Mouse (Mus musculus) midbrain, embryonic 11.5 days (tissue): ENCODE measurements at regions not wholly inside any gene's neighbourhood (a gene's known extent, or its start where the extent isn't known, plus 50 kb on each side); places are given as distances from the start of the nearest gene placed in this dataset.

Experiments used
- ATAC-seq: fragments of 200-750 bp; cut with Nextera tagmentation; 2 replicates; pipeline ENCODE4 v1.8.0; 2017; ENCODE audit warnings: moderate TSS enrichment, moderate library complexity; ENCODE audit not compliant: low FRiP score
- DNase-seq: peaks from one replicate; pipeline ENCODE4 v3.0.0; 2015; ENCODE audit warnings: low spot score; ENCODE audit errors: missing footprints
- H3K27ac ChIP-seq: fragments of 300-500 bp; sonication (generic); 2 replicates; pipeline ENCODE4 v1.5.1; 2014; ENCODE audit warnings: low read depth, low read length
- H3K27me3 ChIP-seq: fragments of 300-500 bp; sonication (generic); 2 replicates; pipeline ENCODE4 v1.6.1; 2014; ENCODE audit warnings: mild to moderate bottlenecking, low read length, moderate library complexity, mixed read lengths; ENCODE audit not compliant: control insufficient read depth, insufficient read depth
- H3K36me3 ChIP-seq: fragments of 300-500 bp; sonication (generic); 2 replicates; pipeline ENCODE4 v1.6.1; 2014; ENCODE audit warnings: mild to moderate bottlenecking, low read length, moderate library complexity, mixed read lengths; ENCODE audit not compliant: control insufficient read depth, insufficient read depth
- H3K4me1 ChIP-seq: fragments of 300-500 bp; sonication (generic); 2 replicates; pipeline ENCODE4 v1.6.1; 2014; ENCODE audit warnings: low read length; ENCODE audit not compliant: control insufficient read depth, insufficient read depth
- H3K4me2 ChIP-seq: fragments of 300-500 bp; sonication (generic); 2 replicates; pipeline ENCODE4 v1.6.1; 2014; ENCODE audit warnings: mild to moderate bottlenecking, moderate library complexity
- H3K4me3 ChIP-seq: fragments of 300-500 bp; sonication (generic); 2 replicates; pipeline ENCODE4 v1.5.1; 2014; ENCODE audit warnings: low read depth, low read length
- H3K9ac ChIP-seq: fragments of 300-500 bp; sonication (generic); 2 replicates; pipeline ENCODE4 v1.6.1; 2014; ENCODE audit warnings: low read length
- H3K9me3 ChIP-seq: fragments of 300-500 bp; sonication (generic); 2 replicates; pipeline ENCODE4 v1.6.1; 2016; ENCODE audit warnings: low read length; ENCODE audit not compliant: control insufficient read depth
- WGBS: fragments of 180-500 bp; shearing (Covaris S2); extraction: QIAGEN DNeasy Blood & Tissue Kit; methylation state at CpG from one replicate; pipeline ENCODE4 v1.1.7; 2014; 5-methylcytosine and 5-hydroxymethylcytosine counted together

DNA sequence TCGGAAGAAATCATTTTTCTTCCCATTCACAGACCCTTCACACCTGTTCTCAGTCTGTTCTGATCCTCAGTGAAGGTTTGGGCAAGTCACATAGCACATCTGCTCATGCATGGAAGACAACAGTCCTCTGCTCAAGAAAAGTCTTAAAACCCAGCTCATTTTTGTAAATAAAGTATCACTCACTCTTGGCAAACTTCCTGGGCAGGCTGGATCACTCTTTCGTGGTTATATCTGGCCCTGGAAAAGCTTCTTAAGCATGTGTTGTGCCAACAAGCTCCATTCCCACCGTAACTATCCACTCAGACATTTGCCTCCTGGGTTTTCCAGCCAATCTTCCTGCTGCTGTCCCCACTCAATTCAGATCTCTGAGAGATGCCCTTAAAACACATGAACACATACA is 103.2 kb upstream of the Cep85l start:
- Histone ChIP-seq H3K36me3 (no peaks in the 10 kb centered on the region), H3K4me1 (no peaks in the 10 kb centered on the region), H3K27me3 (no peaks in the 10 kb centered on the region), H3K4me3 (no peak overlapping the region), H3K4me2 (no peak overlapping the region), H3K9ac (no peak overlapping the region), H3K27ac (no peak overlapping the region), H3K9me3 (no peaks in the 10 kb centered on the region)
- ATAC-seq (no peak), DNase-seq (no peak)
- WGBS = 81% methylated on average over 3 of the region's 3 CpGs

DNA sequence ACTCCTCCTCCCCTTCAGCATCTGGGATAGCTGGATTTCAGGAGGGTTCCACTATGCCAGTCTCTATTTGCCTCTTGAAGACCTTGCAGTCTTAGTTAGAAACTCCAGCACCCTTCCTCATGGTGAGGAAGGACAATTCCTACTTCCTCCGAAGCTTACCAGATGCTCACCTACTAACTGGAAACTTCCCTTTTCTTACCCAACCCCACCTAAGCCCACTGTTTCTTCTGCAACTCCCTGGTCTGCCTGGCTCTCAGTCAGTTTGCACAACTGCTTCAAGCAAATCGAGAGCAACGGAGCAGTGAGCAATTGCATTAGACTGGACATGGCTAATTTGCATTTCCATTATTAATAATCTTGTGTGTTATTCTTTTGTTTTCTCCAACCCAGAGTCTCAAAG is 90.5 kb upstream of the Cep85l start:
- no peaks in the 10 kb centered on the region for H3K27me3 ChIP-seq

DNA sequence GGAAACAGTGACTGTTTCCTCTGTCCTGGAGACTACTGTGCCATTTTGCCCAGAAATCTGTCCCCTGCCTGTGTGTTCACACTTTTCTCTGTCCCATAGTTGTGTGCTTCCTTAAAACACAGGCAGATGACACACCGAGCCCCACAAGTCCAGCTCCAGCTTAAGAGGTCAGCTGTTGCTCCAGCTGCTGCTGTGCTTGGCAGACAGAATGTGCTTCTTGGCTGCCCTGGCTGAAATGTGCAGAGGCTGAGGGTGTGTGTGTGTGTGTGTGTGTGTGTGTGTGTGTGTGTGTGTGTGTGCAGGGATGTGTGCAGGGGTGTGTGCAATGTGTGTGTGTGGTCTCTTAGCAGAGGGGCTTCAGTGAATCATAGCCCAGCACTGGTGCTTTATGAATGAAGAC is 89.9 kb upstream of the Cep85l start:
- H3K4me1 ChIP-seq = no peaks in the 10 kb centered on the region
- no peaks in the 10 kb centered on the region for H3K36me3 ChIP-seq
- WGBS = 59% methylated on average over 1 of the region's 1 CpGs

More for the DNA sequence above, 90.5 kb upstream of the Cep85l start:
- Histone ChIP-seq H3K4me3 (no peak overlapping the region), H3K4me1 (no peaks in the 10 kb centered on the region), H3K36me3 (no peaks in the 10 kb centered on the region), H3K27ac (no peak overlapping the region), H3K9ac (no peak overlapping the region), H3K4me2 (no peak overlapping the region), H3K9me3 (peaks cover 8% of the 10 kb centered on the region; the same call in 1 of the 2 replicates)
- DNase-seq = no peak
- ATAC-seq = no peak
- 94% methylated on average over 3 of the region's 3 CpGs for WGBS

DNA sequence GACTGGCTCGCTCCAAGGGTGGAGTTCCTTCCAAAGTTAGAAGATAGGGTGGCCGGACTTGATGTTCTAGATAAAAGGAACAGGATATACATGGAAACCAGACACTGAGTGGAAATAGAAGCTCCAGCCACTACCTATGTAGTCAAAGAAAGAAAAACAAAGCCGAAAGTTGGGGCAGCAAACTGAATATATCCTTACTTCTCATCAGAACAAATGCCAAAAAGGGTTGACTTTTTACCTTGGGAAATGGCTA is 88.5 kb upstream of the Cep85l start:
- no peaks in the 10 kb centered on the region for H3K36me3 ChIP-seq
- WGBS = 88% methylated on average over 3 of the region's 3 CpGs

More for the DNA sequence above, 89.9 kb upstream of the Cep85l start:
- DNase-seq (no peak), ATAC-seq (no peak)
- peaks cover 8% of the 10 kb centered on the region; the same call in 1 of the 2 replicates for H3K9me3 ChIP-seq
- H3K9ac ChIP-seq = no peak overlapping the region
- H3K27ac ChIP-seq = no peak overlapping the region
- no peaks in the 10 kb centered on the region for H3K27me3 ChIP-seq
- H3K4me2 ChIP-seq = no peak overlapping the region
- no peak overlapping the region for H3K4me3 ChIP-seq

DNA sequence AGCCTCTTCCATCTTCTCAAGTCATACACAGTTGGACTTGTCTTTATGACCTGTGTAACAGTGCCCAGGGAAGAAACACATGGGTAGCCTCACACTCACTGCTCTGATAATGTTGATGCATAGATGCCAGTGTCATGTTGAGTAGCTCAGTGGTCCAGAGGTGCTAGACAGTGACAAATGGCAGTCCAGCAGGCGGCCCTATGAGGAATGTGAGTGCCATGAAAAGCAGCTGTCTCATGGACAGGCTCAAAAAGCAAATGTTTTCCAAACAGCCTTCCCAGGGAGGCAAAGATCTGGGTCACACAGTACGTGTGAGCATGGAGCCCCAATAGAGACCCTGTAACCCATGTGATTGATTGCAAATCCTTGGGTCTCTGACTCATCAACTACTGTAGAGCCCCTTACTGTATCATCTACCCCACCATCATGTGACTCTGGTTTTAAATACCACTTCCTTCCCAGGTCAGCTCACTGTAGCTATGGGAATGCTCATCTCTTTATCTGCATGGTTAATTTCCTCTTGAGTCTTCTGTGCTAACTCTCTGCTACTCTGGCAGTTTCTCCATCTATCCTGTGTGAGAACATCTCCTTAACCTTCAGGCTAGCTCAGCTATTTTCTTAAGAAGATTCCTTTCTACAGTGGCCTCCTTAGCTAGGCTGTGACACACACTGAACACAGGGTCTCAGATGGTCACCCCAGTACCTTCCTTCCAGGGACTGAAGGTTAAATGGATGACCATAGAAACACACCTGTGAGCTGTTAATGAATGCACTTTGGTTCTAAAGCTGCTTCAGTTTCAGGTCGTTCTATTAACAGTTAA is 87.9 kb upstream of the Cep85l start:
- Histone ChIP-seq H3K4me2 (no peak overlapping the region), H3K36me3 (no peaks in the 10 kb centered on the region), H3K4me1 (peaks cover 3% of the 10 kb centered on the region), H3K27ac (no peak overlapping the region), H3K9me3 (peaks cover 8% of the 10 kb centered on the region; the same call in 1 of the 2 replicates), H3K27me3 (no peaks in the 10 kb centered on the region), H3K4me3 (no peak overlapping the region), H3K9ac (no peak overlapping the region)
- WGBS = 83% methylated on average over 3 of the region's 3 CpGs
- no peak for DNase-seq
- ATAC-seq = no peak

More for the DNA sequence above, 88.5 kb upstream of the Cep85l start:
- Histone ChIP-seq H3K27ac (no peak overlapping the region), H3K9ac (no peak overlapping the region), H3K27me3 (no peaks in the 10 kb centered on the region), H3K4me1 (peaks cover 3% of the 10 kb centered on the region; the same call in 1 of the 2 replicates), H3K4me3 (no peak overlapping the region), H3K9me3 (peaks cover 8% of the 10 kb centered on the region; the same call in 1 of the 2 replicates), H3K4me2 (no peak overlapping the region)
- ATAC-seq (no peak), DNase-seq (no peak)

DNA sequence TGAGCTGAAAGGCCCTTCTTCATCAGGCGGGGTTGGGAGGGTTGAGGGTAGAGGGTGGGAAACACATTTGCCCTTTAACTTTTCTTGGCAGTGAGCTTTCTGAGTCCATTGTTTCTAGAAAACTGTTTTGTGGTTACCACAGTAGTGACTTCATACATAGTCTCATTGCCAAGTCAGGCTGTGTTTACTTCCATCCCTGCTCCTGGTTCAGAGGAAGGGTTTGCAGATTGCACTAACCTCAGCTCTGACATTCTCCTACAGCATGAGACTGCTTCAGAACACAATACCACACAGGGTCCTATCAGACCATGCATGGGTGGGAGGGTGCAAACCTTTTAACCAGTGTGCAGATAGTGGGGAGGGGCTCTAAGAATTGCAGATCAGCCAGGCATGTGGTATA is 87.1 kb upstream of the Cep85l start:
- Histone ChIP-seq H3K27me3 (no peaks in the 10 kb centered on the region), H3K36me3 (no peaks in the 10 kb centered on the region), H3K4me1 (peaks cover 6% of the 10 kb centered on the region), H3K27ac (no peak overlapping the region), H3K9ac (no peak overlapping the region), H3K4me2 (no peak overlapping the region), H3K9me3 (peaks cover 4% of the 10 kb centered on the region; the same call in 1 of the 2 replicates), H3K4me3 (no peak overlapping the region)
- DNase-seq = no peak
- no peak for ATAC-seq
- WGBS = 81% methylated on average over 1 of the region's 1 CpGs

DNA sequence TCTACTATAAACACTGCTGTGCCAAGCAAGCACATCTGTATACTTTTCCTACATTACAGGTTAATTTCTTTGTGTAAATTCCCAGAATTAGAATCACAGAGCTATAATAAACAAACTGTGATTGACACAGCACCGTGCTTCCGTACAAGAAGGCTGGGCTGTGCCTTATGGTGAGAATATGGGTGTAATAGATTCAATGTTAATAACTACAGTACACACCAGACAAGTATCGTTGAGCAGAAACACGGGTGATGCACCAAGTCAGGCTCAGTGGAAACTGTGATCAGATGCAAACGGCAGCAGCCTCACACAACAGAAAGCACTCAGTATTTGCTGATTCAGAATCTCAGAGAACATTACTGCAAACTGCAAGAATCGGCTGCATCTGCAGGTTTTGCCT is 86.5 kb upstream of the Cep85l start:
- no peak for DNase-seq
- H3K9me3 ChIP-seq = peaks cover under 1% of the 10 kb centered on the region; the same call in 1 of the 2 replicates
- H3K4me2 ChIP-seq = no peak overlapping the region
- peaks cover 6% of the 10 kb centered on the region for H3K4me1 ChIP-seq
- 87% methylated on average over 6 of the region's 6 CpGs for WGBS
- no peak overlapping the region for H3K4me3 ChIP-seq
- H3K9ac ChIP-seq = no peak overlapping the region
- H3K27ac ChIP-seq = no peak overlapping the region
- no peaks in the 10 kb centered on the region for H3K27me3 ChIP-seq
- ATAC-seq = no peak
- H3K36me3 ChIP-seq = no peaks in the 10 kb centered on the region

DNA sequence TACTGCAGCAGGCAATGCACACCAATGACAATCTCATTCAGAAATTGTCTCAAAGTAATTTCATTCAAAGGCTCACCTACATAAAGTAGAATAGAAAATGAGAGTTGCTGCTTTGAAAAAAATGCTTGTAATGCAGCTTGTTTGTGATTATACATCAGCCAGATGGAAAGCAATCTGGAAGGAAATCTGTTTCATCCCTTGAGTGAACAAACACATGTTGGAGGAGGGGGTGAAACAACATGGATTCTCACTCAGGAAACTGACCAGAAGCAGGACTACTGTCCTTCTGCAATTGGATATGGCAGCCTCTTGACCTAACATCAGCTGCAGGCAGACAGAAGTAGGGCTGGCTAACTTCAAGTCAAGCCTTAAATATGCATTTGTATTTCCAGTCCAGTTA is 84.8 kb upstream of the Cep85l start:
- H3K4me1 ChIP-seq = peaks cover 6% of the 10 kb centered on the region
- ATAC-seq (no peak), DNase-seq (no peak)
- H3K4me3 ChIP-seq = no peak overlapping the region
- H3K27ac ChIP-seq = no peak overlapping the region
- H3K36me3 ChIP-seq = no peaks in the 10 kb centered on the region
- no peaks in the 10 kb centered on the region for H3K9me3 ChIP-seq
- H3K9ac ChIP-seq = no peak overlapping the region
- H3K27me3 ChIP-seq = no peaks in the 10 kb centered on the region
- H3K4me2 ChIP-seq = no peak overlapping the region

DNA sequence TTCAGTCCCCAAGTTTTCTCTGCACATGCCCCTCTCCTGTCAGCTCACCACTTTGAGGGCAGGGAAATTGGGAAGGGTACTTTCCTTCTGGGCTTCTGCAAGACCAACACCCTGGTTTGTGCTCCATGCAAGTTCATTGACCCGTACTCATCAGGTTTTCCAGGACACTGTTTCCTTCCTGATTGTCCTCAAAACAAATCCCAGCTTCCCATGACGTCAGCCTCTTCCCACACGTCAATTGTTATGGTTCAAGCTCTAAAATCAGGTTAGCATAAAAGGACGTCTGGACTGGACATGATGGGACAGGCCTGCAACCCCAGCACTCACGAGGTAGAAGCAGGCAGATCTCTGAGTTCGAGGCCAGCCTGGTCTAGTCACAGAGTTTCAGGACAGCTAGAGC is 84.3 kb upstream of the Cep85l start:
- Histone ChIP-seq H3K27ac (no peak overlapping the region), H3K9ac (no peak overlapping the region), H3K27me3 (no peaks in the 10 kb centered on the region), H3K4me1 (peaks cover 6% of the 10 kb centered on the region), H3K4me2 (no peak overlapping the region), H3K36me3 (no peaks in the 10 kb centered on the region), H3K4me3 (no peak overlapping the region), H3K9me3 (no peaks in the 10 kb centered on the region)
- DNase-seq (no peak), ATAC-seq (no peak)
- WGBS = 59% methylated on average over 6 of the region's 6 CpGs
